Mouse (Mus musculus) spleen, embryonic (tissue): ENCODE data around the gene Fndc9.

Experiments used
- CTCF ChIA-PET: fragments of 350-600 bp; sonication (Branson Sonifier 250); formaldehyde crosslinking; loops from one replicate; lab custom pipeline; 2022; lab: Charles Lee

Gene Fndc9

GRCm38 (mm10) chr11:46273969-46274368 is 38.6 kb downstream of the Fndc9 start:
- CTCF ChIA-PET: interaction anchor here (0.5 to 1.3 kb wide), 2 partner anchors 10 to 1104 kb away, joined by 3 read pairs; no protein-coding TSS in a partner anchor

DNA sequence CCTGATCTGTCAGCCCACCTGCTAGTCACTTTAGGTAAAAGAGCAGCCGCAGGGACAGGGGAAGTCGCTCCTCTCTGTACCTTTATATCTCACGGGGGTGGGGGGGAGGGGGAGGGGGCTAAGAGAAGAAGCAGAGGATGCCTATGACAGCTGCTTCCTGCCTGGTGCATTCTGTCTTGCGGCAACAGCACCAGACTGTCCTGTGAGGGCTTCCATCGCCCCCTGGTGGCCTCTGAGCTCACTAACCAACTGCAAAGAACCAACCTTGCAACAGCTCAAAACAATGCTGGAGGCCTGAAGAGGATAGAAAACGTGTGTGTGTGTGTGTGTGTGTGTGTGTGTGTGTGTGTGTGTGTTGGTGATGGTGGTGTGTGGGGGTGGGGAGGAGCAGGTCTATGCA is 40.0 kb downstream of the Fndc9 start:
- CTCF ChIA-PET: interaction anchor here (0.6 to 1.1 kb wide), 4 partner anchors 11 to 156 kb away, joined by 3 to 8 read pairs (median 4); no protein-coding TSS in a partner anchor

DNA sequence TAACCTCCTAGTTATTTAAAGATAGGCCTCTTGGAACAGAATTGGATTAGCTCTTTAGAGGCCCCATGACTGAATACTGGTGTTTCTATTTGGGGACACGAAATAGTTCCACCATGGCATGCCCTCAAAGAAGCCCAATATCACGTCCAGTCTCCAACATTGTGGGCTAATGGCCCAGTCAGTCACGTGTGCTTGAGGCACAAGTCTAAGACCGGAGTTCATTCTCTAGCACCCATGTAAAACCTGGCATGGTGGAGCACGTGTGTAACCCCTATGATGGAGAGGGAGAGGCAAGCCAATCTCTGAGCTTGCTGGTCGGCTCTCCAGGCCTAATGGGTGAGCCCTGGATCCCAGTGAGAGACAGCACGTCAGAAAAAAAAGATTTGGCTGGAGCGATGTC is 40.8 kb downstream of the Fndc9 start:
- CTCF ChIA-PET: no interaction called here

DNA sequence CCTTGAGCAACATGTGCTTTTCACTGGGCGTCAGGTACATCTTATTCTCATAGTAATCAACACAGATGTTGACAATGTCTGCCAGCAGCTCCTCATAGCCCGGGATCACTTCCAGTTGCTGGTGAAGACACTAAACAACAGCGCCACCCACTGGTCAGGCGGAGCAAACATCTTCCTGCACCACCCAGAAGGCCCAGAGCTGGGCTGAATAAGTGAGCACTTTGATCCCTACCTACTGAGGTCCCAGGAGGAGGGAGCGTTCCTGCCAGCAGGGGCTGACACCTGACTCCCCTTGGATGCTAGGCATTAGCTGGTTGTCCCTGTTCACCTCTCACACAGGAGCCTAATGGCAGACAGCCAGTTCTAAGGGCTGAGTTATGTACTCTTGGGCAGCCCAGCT is 41.4 kb downstream of the Fndc9 start:
- CTCF ChIA-PET: interaction anchor here (0.7 to 0.9 kb wide), 2 partner anchors 49 to 165 kb away, joined by 3 read pairs; no protein-coding TSS in a partner anchor

DNA sequence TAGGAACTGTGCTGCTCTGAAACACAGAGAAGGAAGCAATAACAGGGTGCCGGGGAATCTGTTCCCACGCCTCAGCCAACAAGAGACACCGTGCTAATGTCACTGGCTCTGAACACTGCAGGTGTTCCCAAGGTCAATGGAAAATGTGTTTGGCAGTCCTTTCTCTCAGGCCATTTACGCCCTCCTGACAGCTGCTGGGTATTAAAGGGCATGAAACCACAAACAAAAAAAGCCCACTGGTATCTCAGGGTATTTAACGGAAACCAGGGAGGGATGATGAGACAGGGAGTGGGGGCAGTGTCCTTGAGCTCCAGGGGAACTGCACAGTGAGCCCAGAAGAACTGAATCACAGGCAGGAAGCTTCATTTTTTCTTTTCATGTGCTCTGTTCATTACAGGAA is 42.8 kb downstream of the Fndc9 start:
- CTCF ChIA-PET: no interaction called here

DNA sequence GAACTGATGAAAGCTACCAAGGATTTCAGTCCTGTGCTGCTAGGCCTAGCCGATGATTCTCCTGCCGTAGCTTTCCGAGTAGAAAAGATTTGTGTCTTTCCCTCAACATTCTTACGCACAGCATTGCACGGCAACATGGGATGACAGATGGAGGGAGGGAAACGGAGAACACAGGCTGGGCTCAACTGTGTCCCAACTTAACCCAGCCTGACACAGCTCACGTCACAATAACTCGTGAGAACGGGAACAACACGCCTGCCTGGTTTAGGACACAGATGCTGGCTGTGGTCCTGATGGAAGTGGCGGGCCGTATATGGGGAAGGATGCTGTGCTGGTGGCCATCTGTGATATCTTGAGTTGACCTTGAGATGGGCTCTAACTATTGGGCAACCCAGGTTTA is 43.4 kb downstream of the Fndc9 start:
- CTCF ChIA-PET: no interaction called here

GRCm38 (mm10) chr11:46282612-46283011 is 47.3 kb downstream of the Fndc9 start:
- CTCF ChIA-PET: interaction anchor here (0.6 to 1.5 kb wide), 4 partner anchors 9 to 80 kb away, joined by 3 to 9 read pairs (median 3); partner anchors contain the start of gene Cyfip2

DNA sequence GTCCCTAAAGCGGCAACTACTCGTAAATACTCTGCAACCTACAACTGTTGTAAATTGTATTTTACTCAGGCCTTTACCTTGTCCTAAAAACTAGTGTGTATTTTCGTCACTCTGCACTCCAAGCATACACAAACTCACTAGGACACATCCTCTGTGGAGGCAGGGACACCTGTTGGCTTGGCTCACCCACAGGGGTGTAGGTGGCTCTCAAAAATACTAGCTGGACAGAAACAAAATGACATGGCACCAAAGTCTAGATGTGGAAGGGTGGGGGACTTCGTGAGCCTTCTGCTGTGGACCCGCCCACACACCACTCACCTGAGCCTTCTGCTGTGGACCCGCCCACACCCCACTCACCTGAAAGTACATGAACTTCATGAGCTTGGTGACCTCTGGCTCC is 48.5 kb downstream of the Fndc9 start:
- CTCF ChIA-PET: interaction anchor here (0.6 to 1.5 kb wide), 2 partner anchors 10 to 59 kb away, joined by 3 to 6 read pairs; no protein-coding TSS in a partner anchor

- CTCF ChIA-PET: interaction anchor here (1.2 kb wide), 1 partner anchor 49 kb away, joined by 4 read pairs; no protein-coding TSS in a partner anchor
Observed at GRCm38 (mm10) chr11:46286803-46287202, 51.5 kb downstream of the Fndc9 start.

- CTCF ChIA-PET: interaction anchor here (1.2 kb wide), 1 partner anchor 50 kb away, joined by 4 read pairs; no protein-coding TSS in a partner anchor
Observed at GRCm38 (mm10) chr11:46288091-46288490, 52.8 kb downstream of the Fndc9 start.

DNA sequence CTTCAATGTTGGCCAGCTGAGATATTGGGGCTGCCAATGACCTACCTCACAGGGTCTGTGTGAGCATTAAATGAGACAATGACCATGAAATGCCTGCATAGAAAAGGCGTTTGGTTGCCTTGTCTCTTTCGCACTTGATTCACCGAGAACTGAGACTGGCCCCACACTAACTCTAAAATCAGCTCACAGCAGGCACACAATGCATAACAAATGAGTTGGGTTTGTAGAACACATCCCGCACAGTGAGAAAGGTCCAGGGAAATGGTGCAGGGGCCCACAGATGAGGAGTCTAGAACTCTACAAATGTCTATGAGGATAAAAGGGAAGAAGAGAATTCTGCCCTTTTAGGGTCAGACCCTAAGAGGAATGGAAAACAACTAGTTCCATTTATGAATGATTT is 53.7 kb downstream of the Fndc9 start:
- CTCF ChIA-PET: interaction anchor here (1.1 kb wide), 1 partner anchor 22 kb away, joined by 7 read pairs; no protein-coding TSS in a partner anchor
